Mouse (Mus musculus) embryonic stem cell, embryonic (primary cell): ENCODE measurements around the gene Snx32.

ENCODE experiments used
- CTCF ChIA-PET, 4 experiments: fragments of 300-600 bp in 2 of 4; fragments of 350-600 bp in 2 of 4; sonication (Branson Sonifier 250); formaldehyde crosslinking; loops; one replicate each; lab custom pipeline; 2022; ENCODE audit warnings: inconsistent platforms in 2 of 4; lab: Charles Lee
- POLR2A ChIA-PET, 4 experiments: fragments of 300-600 bp in 2 of 4; fragments of 350-600 bp in 2 of 4; sonication (Branson Sonifier 250); formaldehyde crosslinking; loops; one replicate each; lab custom pipeline; 2022; ENCODE audit warnings: antibody characterized with exemption in 4 of 4, inconsistent platforms in 1 of 4; lab: Charles Lee

Snx32 gene

GRCm38 (mm10) chr19:5480016-5480415, 30.3 kb downstream of the Snx32 start:
- CTCF ChIA-PET, result no interaction called here
- POLR2A ChIA-PET, result interaction anchor here in 2 of 4 experiments (1.6 to 28.9 kb wide), 6 partner anchors 7 to 16 kb away, joined by 7 to 735 read pairs (median 222); partner anchors contain the start of genes Ccdc85b (in 2 of the 2), Cfl1 (in 2 of the 2), Ctsw (in 2 of the 2) and Fibp (in 2 of the 2)

- CTCF ChIA-PET, result interaction anchor here in 3 of 4 experiments (0.6 to 1.8 kb wide), 5 partner anchors 10 to 212 kb away, joined by 4 to 12 read pairs (median 7); partner anchors contain the start of gene Mus81 (in 2 of the 3)
- POLR2A ChIA-PET, result interaction anchor here in 3 of 4 experiments (0.6 to 28.9 kb wide), 8 partner anchors 9 to 364 kb away, joined by 3 to 735 read pairs (median 30); partner anchors contain the start of genes Cfl1 (in 3 of the 3), Mus81 (in 3 of the 3), Ccdc85b (in 1 of the 3) and Ctsw (in 1 of the 3)
Measured at GRCm38 (mm10) chr19:5477668-5478300, 32.6 kb downstream of the Snx32 start.

GRCm38 (mm10) chr19:5477004-5477667, 33.2 kb downstream of the Snx32 start:
- POLR2A ChIA-PET, result interaction anchor here in 3 of 4 experiments (0.5 to 28.9 kb wide), 17 partner anchors 8 to 993 kb away, joined by 3 to 735 read pairs (median 4); partner anchors contain the start of genes Cfl1 (in 3 of the 3), Mus81 (in 3 of the 3), Ctsw (in 2 of the 3) and AI837181 (in 1 of the 3)
- CTCF ChIA-PET, result interaction anchor here in 2 of 4 experiments (1.3 to 1.8 kb wide), 2 partner anchors 10 to 11 kb away, joined by 5 to 7 read pairs; partner anchors contain the start of gene Mus81 (in 1 of the 2)

GRCm38 (mm10) chr19:5475069-5475714, 35.1 kb downstream of the Snx32 start:
- POLR2A ChIA-PET, result interaction anchor here (0.6 to 28.9 kb wide), 22 partner anchors 10 to 312 kb away, joined by 3 to 735 read pairs (median 5); partner anchors contain the start of genes Mus81 (in 4 of the 4), Cfl1 (in 3 of the 4), Ccdc85b (in 2 of the 4) and Fibp (in 1 of the 4)
- CTCF ChIA-PET, result interaction anchor here in 3 of 4 experiments (0.5 to 3.3 kb wide), 11 partner anchors 11 to 791 kb away, joined by 3 to 21 read pairs (median 4); partner anchors contain the start of gene Mus81 (in 3 of the 3)

GRCm38 (mm10) chr19:5474281-5475068, 35.9 kb downstream of the Snx32 start:
- POLR2A ChIA-PET, result interaction anchor here (0.5 to 28.9 kb wide), 24 partner anchors 10 to 372 kb away, joined by 3 to 735 read pairs (median 5); partner anchors contain the start of genes Mus81 (in 4 of the 4), Cfl1 (in 3 of the 4), Ccdc85b (in 2 of the 4) and Fibp (in 1 of the 4)
- CTCF ChIA-PET, result interaction anchor here (0.5 to 3.3 kb wide), 12 partner anchors 11 to 94 kb away, joined by 3 to 21 read pairs (median 8); partner anchors contain the start of genes Mus81 (in 3 of the 4) and Ccdc85b (in 1 of the 4)

GRCm38 (mm10) chr19:5473720-5474119, 36.6 kb downstream of the Snx32 start, which contains the start of gene Efemp2:
Gene Efemp2, plus strand, starts transcription at chr19:5473954.
- ChIA-PET POLR2A (interaction anchor here (0.5 to 28.9 kb wide), 18 partner anchors 10 to 373 kb away, joined by 3 to 735 read pairs (median 6); partner anchors contain the start of genes Mus81 (in 4 of the 4), Cfl1 (in 3 of the 4), Ccdc85b (in 2 of the 4) and Fibp (in 2 of the 4)), CTCF (interaction anchor here (0.7 to 3.3 kb wide), 10 partner anchors 10 to 240 kb away, joined by 3 to 21 read pairs (median 8); partner anchors contain the start of genes Mus81 (in 3 of the 4), Ap5b1 (in 1 of the 4) and Ccdc85b (in 1 of the 4))

- ChIA-PET POLR2A (interaction anchor here in 3 of 4 experiments (0.7 to 28.9 kb wide), 12 partner anchors 9 to 176 kb away, joined by 3 to 735 read pairs (median 6); partner anchors contain the start of genes Cfl1 (in 3 of the 3), Mus81 (in 3 of the 3), Fibp (in 2 of the 3) and Ccdc85b (in 1 of the 3)), CTCF (interaction anchor here (0.8 to 3.3 kb wide), 8 partner anchors 9 to 95 kb away, joined by 3 to 21 read pairs (median 6); partner anchors contain the start of genes Mus81 (in 2 of the 4), Ap5b1 (in 1 of the 4) and Ccdc85b (in 1 of the 4))
Measured at GRCm38 (mm10) chr19:5472857-5473256, 37.5 kb downstream of the Snx32 start.

GRCm38 (mm10) chr19:5471846-5472245, 38.5 kb downstream of the Snx32 start:
- POLR2A ChIA-PET, result interaction anchor here in 3 of 4 experiments (0.7 to 28.9 kb wide), 9 partner anchors 14 to 574 kb away, joined by 3 to 735 read pairs (median 4); partner anchors contain the start of genes Ccdc85b (in 2 of the 3), Cfl1 (in 2 of the 3) and Mus81 (in 2 of the 3)
- CTCF ChIA-PET, result interaction anchor here in 3 of 4 experiments (0.7 to 1.9 kb wide), 6 partner anchors 8 to 316 kb away, joined by 3 to 7 read pairs (median 3); partner anchors contain the start of genes Fibp (in 1 of the 3) and Mus81 (in 1 of the 3)

- ChIA-PET CTCF (interaction anchor here in 3 of 4 experiments (0.6 to 10.5 kb wide), 6 partner anchors 11 to 319 kb away, joined by 4 to 118 read pairs (median 6); partner anchors contain the start of genes Mus81 (in 2 of the 3), Ccdc85b (in 1 of the 3) and Cfl1 (in 1 of the 3)), POLR2A (interaction anchor here (0.6 to 28.9 kb wide), 26 partner anchors 8 to 1007 kb away, joined by 3 to 735 read pairs (median 4); partner anchors contain the start of genes Mus81 (in 4 of the 4), Ccdc85b (in 3 of the 4), Cfl1 (in 3 of the 4) and Drap1 (in 3 of the 4))
Measured at GRCm38 (mm10) chr19:5468374-5468773, 42.0 kb downstream of the Snx32 start, which contains the start of gene Ctsw. Gene Ctsw, minus strand, starts transcription at chr19:5468507.

GRCm38 (mm10) chr19:5466916-5467500, 43.3 kb downstream of the Snx32 start:
- POLR2A ChIA-PET, result interaction anchor here in 3 of 4 experiments (0.7 to 28.9 kb wide), 9 partner anchors 10 to 167 kb away, joined by 3 to 735 read pairs (median 8); partner anchors contain the start of genes Ccdc85b (in 2 of the 3), Cfl1 (in 2 of the 3), Mus81 (in 2 of the 3) and Drap1 (in 1 of the 3)
- CTCF ChIA-PET, result interaction anchor here in 1 of 4 experiments (0.6 to 10.5 kb wide), 3 partner anchors 10 to 320 kb away, joined by 3 to 118 read pairs (median 10); partner anchors contain the start of genes Ccdc85b, Cfl1 and Mus81

- CTCF ChIA-PET, result interaction anchor here (0.6 to 10.5 kb wide), 9 partner anchors 10 to 167 kb away, joined by 3 to 118 read pairs (median 8); partner anchors contain the start of genes Mus81 (in 3 of the 4), Ap5b1 (in 1 of the 4), Cfl1 (in 1 of the 4) and Efemp2 (in 1 of the 4)
- POLR2A ChIA-PET, result interaction anchor here in 3 of 4 experiments (0.6 to 28.9 kb wide), 12 partner anchors 8 to 57 kb away, joined by 3 to 735 read pairs (median 7); partner anchors contain the start of genes Mus81 (in 3 of the 3), Cfl1 (in 2 of the 3), AI837181 (in 1 of the 3) and Ccdc85b (in 1 of the 3)
Measured at GRCm38 (mm10) chr19:5465037-5465436, 45.3 kb downstream of the Snx32 start.

- CTCF ChIA-PET, result interaction anchor here (0.6 to 10.5 kb wide), 60 partner anchors 8 to 410 kb away, joined by 3 to 118 read pairs (median 4); partner anchors contain the start of genes Mus81 (in 4 of the 4), AI837181 (in 1 of the 4), Ap5b1 (in 1 of the 4) and Cfl1 (in 1 of the 4)
- POLR2A ChIA-PET, result interaction anchor here (0.5 to 28.9 kb wide), 57 partner anchors 10 to 986 kb away, joined by 3 to 735 read pairs (median 4); partner anchors contain the start of genes Mus81 (in 4 of the 4), Cfl1 (in 3 of the 4), Eif1ad (in 3 of the 4) and Drap1 (in 2 of the 4)
Measured at GRCm38 (mm10) chr19:5463791-5464562, 46.4 kb downstream of the Snx32 start.

GRCm38 (mm10) chr19:5463212-5463611, 47.1 kb downstream of the Snx32 start:
- ChIA-PET POLR2A (interaction anchor here (0.5 to 28.9 kb wide), 47 partner anchors 10 to 985 kb away, joined by 3 to 735 read pairs (median 4); partner anchors contain the start of genes Mus81 (in 4 of the 4), Cfl1 (in 3 of the 4), Drap1 (in 2 of the 4) and Efemp2 (in 2 of the 4)), CTCF (interaction anchor here (0.6 to 10.5 kb wide), 51 partner anchors 9 to 409 kb away, joined by 3 to 118 read pairs (median 4); partner anchors contain the start of genes Mus81 (in 4 of the 4), AI837181 (in 1 of the 4), Ap5b1 (in 1 of the 4) and Cfl1 (in 1 of the 4))
